Mouse (Mus musculus) retina, postnatal 7 days (tissue): ENCODE measurements around the gene Reep6.

Experiments used
- DNase-seq: peaks from one replicate; pipeline ENCODE4 v3.0.0-alpha.2; 2012; ENCODE audit warnings: low read depth, low spot score

Gene Reep6

GRCm38 (mm10) chr10:80352727-80353126 is 23.0 kb downstream of the Reep6 start:
- no peak for DNase-seq

GRCm38 (mm10) chr10:80355431-80355830 is 25.7 kb downstream of the Reep6 start:
- no peak for DNase-seq

- DNase-seq = no peak
Observed at GRCm38 (mm10) chr10:80356001-80356682, 26.4 kb downstream of the Reep6 start, which contains the start of gene Plk5. Gene Plk5 (plus strand): TSS chr10:80356459.

GRCm38 (mm10) chr10:80356737-80357136 is 27.0 kb downstream of the Reep6 start:
- no peak for DNase-seq

GRCm38 (mm10) chr10:80357336-80357735 is 27.6 kb downstream of the Reep6 start:
- no peak for DNase-seq

- DNase-seq = no peak
Observed at GRCm38 (mm10) chr10:80357994-80358639, 28.4 kb downstream of the Reep6 start.

GRCm38 (mm10) chr10:80363734-80364133 is 34.0 kb downstream of the Reep6 start:
- DNase-seq = no peak

- DNase-seq = no peak
Observed at GRCm38 (mm10) chr10:80365736-80366135, 36.0 kb downstream of the Reep6 start.

GRCm38 (mm10) chr10:80367954-80368353 is 38.2 kb downstream of the Reep6 start:
- no peak for DNase-seq

- no peak for DNase-seq
Observed at GRCm38 (mm10) chr10:80368392-80368791, 38.6 kb downstream of the Reep6 start.

GRCm38 (mm10) chr10:80369995-80370747 is 40.4 kb downstream of the Reep6 start:
- no peak for DNase-seq

- DNase-seq = no peak
Observed at GRCm38 (mm10) chr10:80371411-80371966, 41.7 kb downstream of the Reep6 start.

- DNase-seq = no peak
Observed at GRCm38 (mm10) chr10:80371983-80372382, 42.2 kb downstream of the Reep6 start.

- no peak for DNase-seq
Observed at GRCm38 (mm10) chr10:80372706-80373105, 43.0 kb downstream of the Reep6 start.

GRCm38 (mm10) chr10:80374063-80374462 is 44.3 kb downstream of the Reep6 start:
- peak; percentile 76 for DNase-seq

GRCm38 (mm10) chr10:80376160-80376559 is 46.4 kb downstream of the Reep6 start:
- peak; percentile 94 for DNase-seq

- no peak for DNase-seq
Observed at GRCm38 (mm10) chr10:80377716-80378115, 48.0 kb downstream of the Reep6 start.

- no peak for DNase-seq
Observed at GRCm38 (mm10) chr10:80382641-80383365, 53.0 kb downstream of the Reep6 start.

- DNase-seq = no peak
Observed at GRCm38 (mm10) chr10:80383431-80383830, 53.7 kb downstream of the Reep6 start.

- no peak for DNase-seq
Observed at GRCm38 (mm10) chr10:80384115-80384639, 54.4 kb downstream of the Reep6 start.

- DNase-seq = no peak
Observed at GRCm38 (mm10) chr10:80384709-80385108, 55.0 kb downstream of the Reep6 start.
